Mouse (Mus musculus): ENCODE measurements around the gene Eef1akmt3.

DNA sequence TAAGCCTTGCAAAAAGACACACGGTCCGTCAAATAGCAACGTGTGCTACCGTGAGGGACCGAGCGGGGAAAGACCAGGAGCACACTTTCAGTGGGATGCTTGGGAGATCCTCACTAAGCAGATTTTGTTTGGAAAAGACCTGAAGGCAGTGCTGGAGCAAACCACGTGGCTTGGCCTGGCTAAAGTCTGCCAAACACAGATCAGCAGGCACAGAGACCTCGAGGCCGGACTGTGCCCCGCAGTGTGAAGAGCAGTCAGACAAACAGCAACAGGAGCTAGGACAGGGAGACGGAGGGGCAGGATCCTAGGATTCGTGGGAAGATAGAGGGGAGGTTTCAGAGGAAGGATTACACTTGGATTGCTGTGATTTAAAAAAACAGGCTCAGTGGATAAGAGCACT, 5.0 kb downstream of the Eef1akmt3 start:
- no peak for TF ChIP-seq GATA1 (IDR thresholded peaks at IDR 0.05; ENCODE audit: low read length)
- no peak for TF ChIP-seq TAL1 (IDR thresholded peaks at IDR 0.05; ENCODE audit: low read length)
